Mouse (Mus musculus): ENCODE data around the gene Clip3. TPM values are rescaled to one million over a fixed set of nuclear protein-coding genes. Genes with fewer than 3 reads are reported as not detected.

Gene Clip3
- total RNA-seq (2021), result 21.1 and 29.5 TPM in 2 replicates
- long read RNA-seq, partial matches to known transcripts, result 3 of 4 reads
- long read RNA-seq, other reads (novel, unspliced or antisense), result 1 of 4 reads

- DNase-seq, result peak; percentile 67
These were observed at the start of gene Clip3 for GRCm38 (mm10) chr7:30291215-30292131. Gene Clip3, plus strand, starts transcription at chr7:30291728.

- peak; percentile 27 for DNase-seq
These were observed 39.3 kb upstream of the Clip3 start for GRCm38 (mm10) chr7:30251956-30252954.

GRCm38 (mm10) chr7:30265041-30265440 is 26.5 kb upstream of the Clip3 start:
- no peak for DNase-seq

- no peak for DNase-seq
These were observed 26.0 kb upstream of the Clip3 start for GRCm38 (mm10) chr7:30265531-30265930.

GRCm38 (mm10) chr7:30265935-30266334 is 25.6 kb upstream of the Clip3 start:
- DNase-seq, result no peak

- DNase-seq, result no peak
These were observed 24.7 kb upstream of the Clip3 start for GRCm38 (mm10) chr7:30266780-30267179.

- no peak for DNase-seq
These were observed 21.9 kb upstream of the Clip3 start for GRCm38 (mm10) chr7:30269641-30270040.

GRCm38 (mm10) chr7:30274383-30274782 is 17.1 kb upstream of the Clip3 start:
- no peak for DNase-seq

- no peak for DNase-seq
These were observed 12.6 kb upstream of the Clip3 start for GRCm38 (mm10) chr7:30278911-30279310.

GRCm38 (mm10) chr7:30279536-30279935 is 12.0 kb upstream of the Clip3 start:
- DNase-seq, result no peak

GRCm38 (mm10) chr7:30279951-30280669 is 11.4 kb upstream of the Clip3 start, which contains the start of the genes Thap8 and Wdr62:
Gene Thap8, plus strand, starts transcription at chr7:30280094.
Gene Wdr62, minus strand, starts transcription at chr7:30280419.
- DNase-seq, result peak; percentile 90

GRCm38 (mm10) chr7:30280670-30281138 is 10.8 kb upstream of the Clip3 start:
- peak; percentile 78 for DNase-seq

GRCm38 (mm10) chr7:30281522-30281921 is 10.0 kb upstream of the Clip3 start:
- DNase-seq, result no peak

- DNase-seq, result no peak
These were observed 8.8 kb upstream of the Clip3 start for GRCm38 (mm10) chr7:30282740-30283139.

- peak; percentile 52 for DNase-seq
These were observed 4.7 kb upstream of the Clip3 start for GRCm38 (mm10) chr7:30286701-30287410.

- no peak for DNase-seq
These were observed 3.5 kb upstream of the Clip3 start for GRCm38 (mm10) chr7:30288046-30288445.

GRCm38 (mm10) chr7:30289071-30289713 is 2.3 kb upstream of the Clip3 start:
- no peak for DNase-seq

- no peak for DNase-seq
These were observed 1.7 kb upstream of the Clip3 start for GRCm38 (mm10) chr7:30289714-30290399.

- DNase-seq, result no peak
These were observed 2.3 kb downstream of the Clip3 start for GRCm38 (mm10) chr7:30293795-30294194.

GRCm38 (mm10) chr7:30294296-30294695 is 2.8 kb downstream of the Clip3 start:
- DNase-seq, result no peak
